Mouse (Mus musculus) c-Kit-positive CD71-positive TER-119-negative erythroid progenitor cells, embryonic 14.5 days (primary cell): Measurements from ENCODE around the gene Arhgef12.
"Not testable (repeated sequence)": the region's sequence is repeated elsewhere in the genome, so short reads cannot be mapped to it uniquely, and the experiment has no call there.

Experiments
- DNase-seq: peaks from one replicate; pipeline ENCODE4 v3.0.0-alpha.2; 2013; ENCODE audit warnings: low read depth

The Arhgef12 gene

DNA sequence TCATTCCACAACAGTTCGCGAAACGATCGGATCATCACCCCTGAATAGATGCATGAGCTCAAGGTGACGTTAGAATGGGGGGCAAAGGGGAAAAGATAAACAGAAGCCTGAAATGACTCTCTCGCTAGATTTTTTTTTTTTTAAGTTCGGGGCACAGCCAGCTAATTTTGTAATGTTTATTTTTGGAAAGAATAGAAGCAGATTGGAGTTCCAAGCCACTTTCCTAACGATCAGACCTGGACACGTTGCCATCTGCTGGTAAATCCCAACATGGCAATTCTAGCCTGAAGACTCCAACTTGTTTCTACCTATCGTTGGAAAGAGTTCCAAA is at the start of gene Arhgef12:
TSS of gene Arhgef12 (minus strand) at position 53 of the 331 bp plus-strand sequence.
- no peak for DNase-seq

DNA sequence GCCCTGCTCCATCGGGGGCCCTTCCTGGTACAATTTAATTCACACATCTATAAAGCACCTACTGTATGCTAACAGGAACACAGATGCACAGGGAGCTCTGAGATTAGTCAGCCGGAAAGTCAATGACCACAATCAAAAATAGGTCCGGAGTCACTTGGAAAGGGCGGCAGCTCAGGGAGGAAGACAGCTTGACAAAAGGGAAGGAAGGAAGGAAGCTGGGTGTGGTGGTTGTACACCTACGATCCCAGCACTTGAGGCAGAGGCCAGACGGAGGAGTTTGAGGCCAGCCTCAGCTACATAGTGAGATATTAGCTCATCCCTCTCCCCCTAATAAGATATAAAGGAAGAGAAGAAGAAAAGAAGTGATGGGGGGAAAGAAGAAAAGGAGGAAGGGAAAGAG is 48.9 kb upstream of the Arhgef12 start:
- DNase-seq: no peak

DNA sequence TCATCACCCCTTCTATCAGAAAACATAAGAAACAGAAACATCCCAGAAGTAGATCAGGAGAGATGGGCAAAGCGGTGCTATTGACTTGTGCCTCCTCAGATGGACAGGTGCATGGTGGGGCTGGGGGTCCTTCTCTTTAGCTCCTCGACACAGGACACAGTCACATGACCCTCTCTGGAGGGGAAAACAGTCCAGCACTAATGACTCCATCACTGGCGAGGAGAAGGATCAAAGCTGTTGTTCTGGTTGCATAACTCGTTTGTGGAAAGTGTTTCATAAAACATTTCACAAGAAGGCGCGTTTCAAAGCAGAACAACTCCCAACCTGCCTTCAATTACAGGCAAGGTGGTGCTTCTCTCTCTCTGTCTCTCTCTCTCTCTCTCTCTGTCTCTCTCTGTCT is 44.7 kb upstream of the Arhgef12 start:
- DNase-seq: no peak

DNA sequence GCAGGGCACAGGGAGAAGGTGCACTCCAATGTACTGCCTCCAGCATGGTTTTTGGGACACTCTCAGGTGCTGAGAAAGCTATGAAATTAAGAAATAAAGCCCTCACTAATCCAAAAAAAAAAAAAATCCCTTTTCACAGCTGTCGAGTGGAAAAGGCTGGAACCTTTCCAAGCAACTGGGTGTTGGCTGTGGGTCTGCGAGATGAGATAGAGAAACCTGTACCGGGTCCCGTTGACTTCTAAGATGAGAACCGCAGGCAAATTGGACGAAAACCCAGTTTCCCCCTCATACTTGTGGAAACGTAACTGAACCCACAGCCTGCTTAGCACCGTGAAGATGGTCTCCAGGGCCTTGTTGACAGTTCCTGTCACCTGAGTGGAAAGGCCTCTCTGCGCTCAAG is 43.9 kb upstream of the Arhgef12 start:
- no peak for DNase-seq

DNA sequence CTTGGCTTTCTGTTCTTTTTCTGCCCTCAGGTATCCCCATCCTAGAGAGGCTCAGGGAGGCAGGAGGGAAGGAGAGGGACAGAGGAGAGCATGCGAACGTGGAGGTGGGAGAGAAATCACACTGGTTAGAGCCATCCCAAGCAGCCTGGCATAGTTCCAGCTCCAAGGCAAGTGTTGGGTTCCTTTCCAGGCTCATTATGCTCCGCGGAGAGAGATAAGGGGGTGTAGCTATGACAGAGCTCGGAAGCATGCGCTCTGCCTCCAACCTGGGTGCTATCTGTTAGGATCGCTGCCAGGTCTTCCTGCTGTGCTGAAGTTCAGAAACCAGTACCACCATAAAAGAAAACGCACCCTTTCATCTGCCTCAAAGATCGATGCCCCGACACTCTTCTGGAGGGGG is 43.0 kb upstream of the Arhgef12 start:
- DNase-seq: no peak

DNA sequence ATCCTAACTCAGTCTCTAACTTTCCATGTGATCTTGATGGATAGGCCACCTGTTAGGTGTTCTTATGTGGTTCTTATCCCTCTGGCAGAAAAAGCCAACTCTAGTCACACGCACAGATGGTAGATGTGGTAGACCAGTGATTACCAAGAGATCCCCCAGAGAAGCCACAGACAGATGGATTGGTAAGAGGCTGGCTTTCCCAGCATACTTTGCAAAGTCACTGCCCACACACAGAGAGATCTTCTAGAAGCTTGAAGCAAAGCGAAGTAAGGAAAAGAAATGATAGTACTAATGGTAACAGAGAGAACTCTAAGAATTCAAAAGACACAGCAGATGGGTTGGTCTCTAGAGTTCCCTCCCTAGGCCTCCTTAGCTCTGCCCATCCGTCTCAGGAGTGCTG is 42.5 kb upstream of the Arhgef12 start:
- DNase-seq: no peak

DNA sequence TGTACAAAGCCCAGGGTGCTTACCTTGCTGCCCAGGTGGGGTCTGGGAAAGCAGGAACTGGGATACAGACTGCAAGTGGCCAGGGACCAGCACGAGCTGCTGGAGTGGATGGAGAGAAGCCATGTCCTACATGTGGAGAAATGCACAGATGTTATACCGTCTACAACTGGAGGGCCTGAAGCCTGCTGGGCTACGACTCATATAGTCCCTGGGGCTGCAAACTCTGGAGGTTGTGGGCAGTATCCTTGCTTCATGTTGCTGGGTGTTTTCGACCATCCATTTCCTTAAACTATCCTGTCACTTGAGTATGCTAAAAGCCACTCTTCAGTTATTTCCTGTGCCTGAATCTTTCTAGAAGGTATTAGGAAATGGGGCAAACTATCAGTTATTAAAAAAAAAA is 38.2 kb upstream of the Arhgef12 start:
- no peak for DNase-seq

DNA sequence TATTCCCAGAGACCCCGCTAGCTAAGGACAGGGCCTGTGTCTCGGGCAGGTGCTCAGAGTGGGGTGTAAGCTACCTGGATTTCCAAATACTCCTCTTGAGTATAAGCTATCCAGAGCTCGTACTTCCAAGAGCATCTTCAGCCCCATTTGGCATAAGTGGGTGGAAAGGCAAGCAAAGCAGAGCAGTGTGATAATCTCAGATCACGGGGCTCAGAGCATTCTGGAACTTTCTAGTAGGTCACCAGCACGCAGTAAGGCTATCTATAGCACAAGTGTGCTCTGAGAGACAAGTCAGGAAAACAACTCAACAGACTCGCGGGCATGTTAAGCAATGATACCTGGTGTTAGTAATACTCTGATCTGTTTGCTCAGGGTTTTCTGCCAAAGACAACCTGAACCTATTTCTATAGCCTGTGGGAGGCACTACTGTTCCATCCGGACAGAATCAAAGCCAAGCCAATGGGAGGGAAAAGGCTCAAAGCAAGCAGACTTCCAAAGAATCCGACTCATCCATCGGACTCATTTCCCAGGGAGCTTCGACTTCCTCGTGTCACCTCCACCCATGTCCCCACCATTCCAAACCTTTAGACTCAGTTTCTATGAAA is 37.3 kb upstream of the Arhgef12 start:
- no peak for DNase-seq

DNA sequence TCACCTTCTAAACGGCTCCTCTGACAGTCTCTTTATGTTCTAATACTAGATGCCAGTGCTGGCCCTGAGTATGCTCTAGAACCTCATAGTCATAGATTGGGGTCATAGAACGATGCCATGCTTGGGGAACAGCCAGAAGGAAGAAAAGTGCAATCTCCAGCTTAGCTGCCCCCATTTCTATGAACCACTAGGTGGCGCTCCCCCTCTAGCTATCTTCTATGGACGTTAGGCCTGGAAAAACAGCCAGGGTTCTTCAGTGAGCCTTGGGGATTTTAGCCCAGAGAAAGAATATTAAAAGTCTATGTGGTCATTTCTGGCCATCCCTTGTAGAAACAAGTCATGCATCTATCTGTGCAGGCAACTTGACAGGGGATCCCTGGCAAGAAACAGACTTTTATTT is 34.8 kb upstream of the Arhgef12 start:
- peak; percentile 32 for DNase-seq

DNA sequence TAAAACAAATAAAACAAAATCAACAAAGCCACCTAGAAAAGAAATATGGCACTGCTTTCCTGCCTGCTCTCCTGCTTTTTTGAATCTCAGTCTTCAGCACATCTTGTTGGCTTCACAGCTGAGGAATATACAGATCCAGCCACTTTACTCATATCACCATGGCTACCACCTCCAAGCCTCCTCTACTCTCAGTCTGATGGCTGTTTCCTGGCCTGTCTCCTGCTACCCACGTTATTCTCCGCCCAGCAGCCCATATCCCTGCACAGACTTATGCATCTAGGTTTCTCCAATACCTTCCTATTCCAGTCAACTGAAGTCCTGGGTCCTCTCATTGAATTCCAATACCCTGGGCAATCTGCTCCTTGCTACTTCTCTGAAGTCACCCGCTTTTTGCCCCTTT is 26.5 kb upstream of the Arhgef12 start:
- DNase-seq: no peak

DNA sequence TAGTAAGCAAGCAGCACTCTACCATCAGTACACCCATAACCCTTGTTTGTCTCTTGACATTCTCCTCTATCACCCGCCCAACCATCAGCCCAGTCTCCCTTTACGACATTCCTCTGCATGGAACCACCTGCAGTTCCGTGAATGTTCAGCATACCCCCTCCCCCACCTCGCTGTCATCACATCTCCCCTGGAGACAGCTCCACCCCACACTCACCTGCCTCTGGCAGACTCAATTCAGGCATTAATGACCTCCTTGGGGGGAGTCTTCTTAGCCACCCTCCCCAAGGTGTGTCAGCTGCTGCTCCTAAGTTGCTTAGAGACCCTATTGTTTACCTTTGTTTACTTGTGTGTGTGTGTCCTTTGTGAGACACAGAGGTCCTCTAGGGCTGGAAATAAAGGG is 25.3 kb upstream of the Arhgef12 start:
- no peak for DNase-seq

DNA sequence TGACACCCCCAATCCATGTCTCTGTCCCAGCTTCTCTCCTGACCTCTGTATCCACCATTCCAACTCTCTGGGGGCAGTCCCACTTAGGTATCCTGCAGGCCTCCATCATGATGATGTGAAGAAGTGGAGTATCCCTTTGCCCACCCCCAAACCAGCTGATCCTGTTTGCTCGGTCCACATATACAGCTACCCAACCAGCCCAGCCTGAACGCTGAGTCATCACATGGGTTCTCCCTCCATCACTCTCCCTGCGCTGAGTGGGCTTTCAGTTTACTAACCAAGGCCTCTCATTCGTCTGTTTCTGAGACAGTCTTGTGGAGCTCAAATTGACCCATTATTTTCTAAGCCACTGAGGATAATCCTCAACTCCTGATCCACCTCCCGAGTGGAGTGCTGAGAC is 24.9 kb upstream of the Arhgef12 start:
- no peak for DNase-seq

DNA sequence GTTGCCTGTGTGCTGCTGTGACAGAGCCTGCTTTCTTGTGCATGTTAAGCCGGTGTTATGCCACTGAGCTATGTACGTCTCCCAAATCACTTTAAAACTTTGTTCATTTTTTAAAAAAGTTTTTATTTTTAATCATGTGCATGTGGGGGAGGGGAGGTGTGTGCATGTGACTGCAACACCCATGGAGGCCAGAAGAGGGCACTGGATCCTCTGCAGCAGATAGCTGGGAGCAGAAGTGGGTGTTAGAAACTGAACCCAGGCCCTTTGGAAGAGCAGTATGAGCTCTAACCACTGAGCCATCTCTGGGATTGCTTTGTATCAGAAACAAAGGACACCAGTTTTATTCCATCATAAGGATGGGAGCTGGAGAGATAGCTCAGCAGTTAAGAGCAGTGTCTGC is 23.6 kb upstream of the Arhgef12 start:
- no peak for DNase-seq

DNA sequence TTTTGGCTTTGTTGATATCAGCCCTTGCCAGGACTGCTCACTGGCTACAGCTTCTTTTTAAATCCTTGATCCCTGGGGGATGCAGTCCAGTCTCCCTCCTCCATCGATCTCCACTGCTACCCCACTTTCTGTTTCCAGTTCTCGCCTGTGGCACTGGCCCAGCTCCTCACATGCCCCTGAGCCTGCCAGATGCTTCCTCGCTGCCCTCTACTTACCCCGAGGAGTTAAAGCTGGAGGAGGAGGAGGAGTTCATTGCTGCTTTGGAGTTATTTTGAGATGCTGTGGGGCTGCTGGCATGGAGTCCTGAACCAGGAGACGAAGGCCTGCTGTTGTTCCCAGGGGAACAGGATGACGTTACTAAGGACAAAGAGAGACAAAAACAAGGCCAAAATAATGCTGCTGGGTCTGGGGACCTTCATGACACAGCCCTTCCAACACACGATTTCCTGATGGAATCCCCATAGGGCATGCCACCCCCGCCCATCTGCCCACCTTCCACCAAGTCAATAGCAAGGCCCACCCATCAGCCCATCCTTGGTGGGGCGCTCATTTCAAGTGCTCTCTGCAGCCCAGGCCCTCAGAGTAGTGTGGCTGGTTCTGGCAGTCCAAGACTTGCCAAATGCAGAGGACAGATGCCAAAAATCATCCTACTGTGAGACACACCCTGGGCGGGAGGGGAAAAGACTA is 20.2 kb upstream of the Arhgef12 start:
- no peak for DNase-seq

DNA sequence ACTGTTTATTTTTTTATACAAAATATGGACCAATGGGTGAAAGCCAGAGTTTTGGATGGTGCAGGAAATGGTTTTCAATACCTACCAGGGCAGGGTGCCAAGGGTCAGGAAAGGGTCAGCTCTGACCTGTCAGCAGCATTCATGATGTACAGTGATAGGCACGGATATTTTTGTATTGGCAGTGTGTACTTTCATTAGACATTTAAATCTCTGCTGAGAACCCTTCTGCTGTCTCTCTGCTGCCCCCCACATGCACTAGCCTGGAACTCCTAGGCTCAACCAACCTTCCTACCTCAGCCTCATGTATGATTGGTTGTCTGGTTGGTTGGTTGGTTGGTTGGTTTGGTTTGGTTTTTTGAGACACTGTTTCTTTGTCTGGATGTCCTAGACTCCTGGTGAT is 15.3 kb upstream of the Arhgef12 start:
- DNase-seq: no peak

DNA sequence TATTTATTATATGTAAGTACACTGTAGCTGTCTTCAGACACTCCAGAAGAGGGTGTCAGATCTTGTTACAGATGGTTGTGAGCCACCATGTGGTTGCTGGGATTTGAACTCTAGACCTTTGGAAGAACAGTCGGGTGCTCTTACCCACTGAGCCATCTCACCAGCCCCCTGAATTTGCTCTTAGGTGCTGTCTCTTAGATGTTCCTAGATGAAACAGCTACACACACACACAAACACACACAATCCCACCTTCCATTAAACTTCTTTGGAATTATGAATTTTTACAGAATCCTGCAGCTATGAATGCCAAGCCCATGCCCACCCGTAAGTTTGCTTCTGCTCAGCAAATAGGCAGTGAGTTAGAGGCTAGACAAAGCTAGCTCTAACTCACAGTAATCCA is 14.9 kb upstream of the Arhgef12 start:
- DNase-seq: not testable (repeated sequence)

DNA sequence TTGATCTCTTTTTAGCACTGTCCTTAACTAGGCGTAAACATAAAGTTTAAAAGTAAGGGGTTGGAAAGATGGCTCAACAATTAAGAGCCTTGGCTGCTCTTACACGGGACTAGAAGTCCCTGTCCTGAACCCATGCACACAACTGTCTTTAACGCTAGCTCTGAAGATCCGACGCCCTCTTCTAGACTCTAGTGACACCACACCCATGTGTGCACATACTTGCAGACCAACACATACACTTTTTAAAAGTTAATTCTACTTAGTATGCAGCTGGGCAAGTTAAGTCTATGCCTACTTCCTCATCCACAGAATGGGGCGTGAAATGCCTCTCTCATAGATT is 9.9 kb upstream of the Arhgef12 start:
- DNase-seq: no peak

DNA sequence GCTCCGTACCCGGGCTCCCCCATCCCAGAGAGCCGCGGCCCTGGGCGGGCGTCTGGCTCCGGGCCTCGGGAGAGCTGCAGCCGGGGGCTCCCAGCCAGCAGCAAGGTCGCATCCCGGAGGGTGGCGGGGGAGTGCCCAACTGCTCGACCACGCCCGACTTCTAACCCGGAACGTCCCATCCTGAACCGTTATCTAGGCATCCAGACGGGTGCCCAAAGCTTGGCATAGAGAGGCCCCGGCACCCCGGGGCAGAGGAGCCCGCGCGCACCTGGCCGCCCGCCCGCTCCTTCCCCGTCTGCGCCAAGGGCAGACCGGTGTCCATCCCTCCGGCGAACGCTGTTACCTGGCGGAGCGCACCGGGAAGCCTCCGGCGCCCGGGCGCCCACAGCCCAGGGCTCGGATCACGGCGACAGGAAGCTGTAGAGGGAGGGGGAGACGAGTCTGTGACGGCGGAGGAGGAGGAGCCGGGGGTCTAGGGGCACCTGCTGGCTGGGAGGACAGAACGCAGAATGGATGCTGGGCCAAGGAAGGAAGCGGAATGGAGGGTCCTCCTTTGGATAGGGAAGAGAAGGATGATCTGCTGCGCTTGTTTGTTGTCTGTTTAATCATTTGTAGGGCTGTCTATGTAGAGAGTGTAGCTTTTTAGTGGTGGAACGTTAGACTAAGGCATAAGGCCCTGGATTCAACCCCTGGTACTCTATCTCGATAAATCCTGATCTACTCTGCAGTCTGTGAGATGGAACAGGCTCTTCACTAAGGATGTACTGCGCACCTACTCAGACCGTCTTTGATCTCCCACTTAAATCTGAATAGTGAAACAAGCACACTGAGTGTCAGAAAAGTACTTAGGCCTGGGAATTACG is 9.3 kb upstream of the Arhgef12 start, which contains the start of gene Tmem136:
TSS of gene Tmem136 (minus strand) at position 437 of the 863 bp plus-strand sequence.
- peak; percentile 67 for DNase-seq

DNA sequence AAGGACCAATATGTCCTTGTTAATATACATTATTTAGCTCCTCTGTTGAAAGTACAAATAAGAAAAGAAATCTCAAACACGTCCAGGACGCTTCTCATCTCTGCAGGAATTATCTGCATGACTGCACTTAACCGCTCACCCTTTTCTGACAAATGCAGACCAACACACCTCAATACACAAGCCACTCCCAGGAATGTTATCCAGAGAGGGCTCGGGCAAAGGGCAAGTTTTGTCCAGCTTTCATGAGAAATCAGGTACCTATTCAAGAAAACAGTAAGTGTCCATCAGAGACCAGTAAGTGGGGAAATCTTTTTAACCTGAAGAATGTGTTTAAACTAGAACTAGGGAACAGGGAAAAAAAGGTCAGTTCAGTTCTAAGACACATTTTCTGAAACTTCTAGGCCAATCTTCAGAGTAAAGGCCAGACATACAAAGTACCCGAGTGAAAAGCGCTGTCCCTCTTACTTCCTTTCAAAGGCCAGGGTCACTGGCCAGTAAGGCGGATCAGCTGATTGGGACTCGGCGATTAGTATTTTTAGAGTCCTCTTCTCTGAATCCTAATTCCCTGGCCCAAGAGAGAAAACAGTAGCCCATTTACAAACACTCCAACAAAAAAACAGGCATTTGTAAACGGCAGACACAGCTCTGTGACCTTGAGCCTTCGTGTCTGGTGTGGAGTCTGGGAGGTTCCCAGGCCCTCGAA is 8.5 kb upstream of the Arhgef12 start:
- no peak for DNase-seq

DNA sequence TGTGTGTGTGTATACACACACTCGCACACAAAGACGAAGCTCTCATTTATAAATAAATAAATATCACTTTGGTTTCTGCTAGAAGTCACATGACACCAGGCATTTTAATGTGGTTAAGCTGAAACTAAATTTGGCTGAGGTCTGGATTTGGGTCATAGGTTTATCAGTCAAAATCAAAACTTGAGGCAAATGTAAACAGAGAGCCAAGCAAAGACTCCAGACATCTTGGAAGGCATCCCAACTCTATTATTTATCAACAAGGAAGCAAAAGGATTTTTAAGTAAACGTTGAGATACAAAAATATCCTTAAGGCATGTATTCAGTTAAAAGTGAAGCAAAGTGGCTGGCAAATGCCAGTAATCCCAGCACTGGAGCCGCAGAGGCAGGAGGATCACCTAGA is 7.8 kb upstream of the Arhgef12 start:
- DNase-seq: no peak

DNA sequence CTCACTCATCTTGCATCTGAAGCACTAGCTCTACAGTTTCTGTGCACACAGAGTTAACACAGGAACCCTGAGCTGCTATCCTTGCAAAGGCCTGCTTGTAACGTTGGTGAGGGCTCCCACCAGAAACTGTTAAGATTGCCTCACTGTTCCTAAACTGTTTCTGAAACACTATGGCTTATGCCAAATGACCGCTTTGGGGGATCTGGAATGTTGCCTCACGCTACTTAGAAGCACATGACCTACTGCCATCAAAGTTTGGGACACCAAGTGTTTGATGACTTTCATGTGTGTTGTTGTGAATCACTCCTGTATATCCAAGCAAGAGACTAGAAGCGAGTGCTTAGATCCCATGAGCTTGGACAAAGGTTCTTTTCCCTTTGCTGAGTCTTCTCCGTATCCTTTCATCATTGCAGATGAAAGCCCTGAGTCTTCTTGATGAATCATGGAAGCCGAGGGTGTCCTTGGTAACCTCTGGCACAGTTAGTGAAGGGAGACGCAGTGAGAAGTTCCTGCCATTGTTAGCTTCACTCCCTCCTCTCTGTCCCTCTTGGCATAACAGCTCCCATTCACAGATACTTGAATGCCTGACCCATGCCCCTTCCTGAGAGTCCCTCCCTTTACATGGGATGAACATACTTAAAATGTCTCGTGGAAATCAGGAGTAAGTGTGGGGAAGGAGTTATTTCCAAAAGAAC is 3.4 kb upstream of the Arhgef12 start:
- DNase-seq: no peak

DNA sequence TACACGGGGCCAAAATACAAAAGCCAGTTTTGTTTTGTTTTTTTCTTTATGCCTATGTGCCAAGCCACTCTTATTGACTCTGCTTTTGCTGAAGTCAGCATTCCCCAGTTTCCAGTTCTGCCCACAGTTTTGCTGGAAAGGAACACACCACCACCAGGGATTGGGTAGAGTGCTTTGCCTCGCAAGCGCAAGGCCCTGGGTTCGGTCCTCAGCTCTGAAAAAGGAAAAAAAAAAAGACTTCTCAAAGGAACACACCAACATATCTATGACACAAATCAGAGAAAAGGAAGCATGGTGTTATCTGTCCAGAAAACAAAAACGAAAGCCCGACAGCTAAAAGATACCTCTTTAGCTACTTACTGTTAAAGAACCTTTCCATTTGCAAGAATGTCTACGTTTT is 2.1 kb upstream of the Arhgef12 start:
- no peak for DNase-seq
